Mouse (Mus musculus) brown adipose tissue, adult 24 weeks (tissue): ENCODE results near the gene Slc35b2. TPM values are rescaled to one million over a fixed set of nuclear protein-coding genes. Genes with fewer than 3 reads are reported as not detected.

Experiments used
- H3K27ac ChIP-seq: fragments of 200-500 bp; replicated peaks from 2 replicates; pipeline ENCODE4 v1.5.1; 2012; ENCODE audit warnings: low read depth, mild to moderate bottlenecking, low read length
- H3K4me1 ChIP-seq: fragments of 200-500 bp; 2 replicates; pipeline ENCODE4 v1.6.1; 2012; ENCODE audit warnings: low read length, mixed read lengths; ENCODE audit not compliant: control insufficient read depth, insufficient read depth, insufficient read length
- H3K4me3 ChIP-seq: fragments of 200-500 bp; 2 replicates; pipeline ENCODE4 v1.5.1; 2012; ENCODE audit warnings: low read depth, mild to moderate bottlenecking, low read length, moderate library complexity; ENCODE audit not compliant: insufficient read depth
- polyA plus RNA-seq: library from polyadenylated mRNA; stranded (reverse); fragments of >200 nt; gene quantifications from 2 replicates; pipeline ENCODE4 v1.2.4, GENCODE M21; 2012; ENCODE audit not compliant: missing spikeins, insufficient read depth, insufficient read length

Slc35b2 gene
- polyA plus RNA-seq, 1 experiment, result 36.4 TPM

- Histone ChIP-seq H3K27ac (no peak overlapping the region), H3K4me3 (no peak overlapping the region), H3K4me1 (peaks cover 3% of the 10 kb centered on the region; the same call in 1 of the 2 replicates)
Measured at GRCm38 (mm10) chr17:45606992-45607879, 43.6 kb downstream of the Slc35b2 start.

- Histone ChIP-seq H3K27ac (no peak overlapping the region), H3K4me3 (no peak overlapping the region), H3K4me1 (peaks cover 3% of the 10 kb centered on the region; the same call in 1 of the 2 replicates)
Measured at GRCm38 (mm10) chr17:45608396-45608795, 44.7 kb downstream of the Slc35b2 start.

GRCm38 (mm10) chr17:45610144-45610866 lies 46.6 kb downstream of the Slc35b2 start:
- Histone ChIP-seq H3K4me3 (no peak overlapping the region), H3K27ac (peak overlapping the region; percentile 13; the same call in 1 of the 2 replicates), H3K4me1 (peaks cover 3% of the 10 kb centered on the region; the same call in 1 of the 2 replicates)

- Histone ChIP-seq H3K4me1 (peaks cover 3% of the 10 kb centered on the region; the same call in 1 of the 2 replicates), H3K4me3 (no peak overlapping the region), H3K27ac (no peak overlapping the region)
Measured at GRCm38 (mm10) chr17:45612008-45612407, 48.3 kb downstream of the Slc35b2 start.

- Histone ChIP-seq H3K4me1 (peaks cover 3% of the 10 kb centered on the region; the same call in 1 of the 2 replicates), H3K27ac (no peak overlapping the region), H3K4me3 (no peak overlapping the region)
Measured at GRCm38 (mm10) chr17:45612921-45613320, 49.2 kb downstream of the Slc35b2 start.

- H3K4me3 ChIP-seq, result no peak overlapping the region
- peaks cover 8% of the 10 kb centered on the region for H3K4me1 ChIP-seq
- no peak overlapping the region for H3K27ac ChIP-seq
Measured at GRCm38 (mm10) chr17:45616046-45616650, 52.5 kb downstream of the Slc35b2 start.

- Histone ChIP-seq H3K4me1 (peaks cover 8% of the 10 kb centered on the region), H3K4me3 (no peak overlapping the region), H3K27ac (no peak overlapping the region)
Measured at GRCm38 (mm10) chr17:45616679-45617078, 53.0 kb downstream of the Slc35b2 start.

Other genes with a start within 250 kb of the Slc35b2 start
- gene Cdc5l, start 130.1 kb upstream of the Slc35b2 start, polyA plus RNA-seq, result 15.9 and 16.4 TPM in 2 replicates
- not detected in 2 replicates for gene Spats1, start 88.5 kb upstream of the Slc35b2 start, polyA plus RNA-seq
- 16.0 and 16.1 TPM in 2 replicates for gene Aars2, start 57.0 kb upstream of the Slc35b2 start, polyA plus RNA-seq
- gene Tcte1, start 40.4 kb upstream of the Slc35b2 start, polyA plus RNA-seq, result not detected in 2 replicates
- not detected in 2 replicates for gene Tmem151b, start 14.2 kb upstream of the Slc35b2 start, polyA plus RNA-seq
- 1.4 and 1.6 TPM in 2 replicates for gene Nfkbie, start 8.2 kb upstream of the Slc35b2 start, polyA plus RNA-seq
- gene Hsp90ab1, start 9.4 kb downstream of the Slc35b2 start, polyA plus RNA-seq, result 869 and 998 TPM in 2 replicates
- 32.8 and 56.5 TPM in 2 replicates for gene Slc29a1, start 35.7 kb downstream of the Slc35b2 start, polyA plus RNA-seq
- gene Mymx, start 38.2 kb downstream of the Slc35b2 start, polyA plus RNA-seq, result not detected in 2 replicates
- not detected in 2 replicates for gene Capn11, start 95.5 kb downstream of the Slc35b2 start, polyA plus RNA-seq
- gene Mrpl14, start 122.4 kb downstream of the Slc35b2 start, polyA plus RNA-seq, result 138 and 175 TPM in 2 replicates
- 14.2 and 24.2 TPM in 2 replicates for gene Tmem63b, start 123.0 kb downstream of the Slc35b2 start, polyA plus RNA-seq
- not detected in 2 replicates for gene 1600014C23Rik, start 170.0 kb downstream of the Slc35b2 start, polyA plus RNA-seq